ENCODE assay signal across 12 mouse cellular contexts in the genomic region with DNA sequence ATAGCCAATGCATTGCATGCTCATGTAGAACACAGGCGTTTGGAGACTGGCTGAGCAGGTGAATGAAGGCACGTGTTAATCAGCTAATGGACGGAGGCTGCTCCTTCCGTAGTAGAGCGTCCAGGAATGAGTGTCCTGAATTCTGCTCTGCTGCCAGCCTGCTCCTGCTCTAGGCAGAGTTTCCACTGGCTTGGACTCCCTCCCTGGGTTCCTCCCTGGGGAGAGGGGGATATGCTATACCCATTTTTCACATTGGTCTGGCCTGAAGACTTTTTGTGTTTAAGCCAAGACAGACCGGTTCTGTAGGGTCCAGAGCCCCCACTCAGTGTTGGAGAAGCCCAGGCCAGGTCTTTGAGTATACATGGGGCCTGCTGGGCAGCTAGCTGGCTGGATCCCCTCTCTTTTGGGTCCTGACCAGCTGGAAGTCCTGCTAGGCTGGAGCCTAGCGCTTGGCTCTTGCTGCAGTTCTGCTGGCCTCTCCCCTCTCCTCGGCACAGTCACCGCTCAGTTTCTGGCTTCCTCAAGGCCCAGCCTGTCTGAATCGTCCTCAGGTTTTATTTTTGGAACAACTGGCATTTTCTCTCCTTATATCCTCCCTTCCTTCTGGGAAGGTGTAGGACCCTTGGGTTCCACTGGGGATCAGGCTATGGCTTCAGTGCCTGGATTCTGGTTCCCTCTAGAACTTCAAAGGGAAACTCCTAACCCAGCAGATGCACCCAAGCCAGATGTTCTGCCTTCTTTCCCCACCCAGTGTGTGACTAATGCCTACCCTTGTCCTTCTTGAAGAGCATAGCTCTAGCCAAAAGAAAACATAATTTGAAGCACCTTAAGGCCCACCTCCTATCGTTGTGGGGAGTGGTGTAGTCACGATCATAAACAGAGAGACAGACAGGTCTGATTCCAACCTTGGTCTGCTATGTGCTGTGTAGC. TPM values are rescaled to one million over a fixed set of nuclear protein-coding genes. Genes with fewer than 3 reads are reported as not detected.
DNase-seq lines count a peak whose midpoint lies in the region; ATAC-seq and TF ChIP-seq lines count a peak whose summit lies in the region.
"Had no signal": no experiment of that assay in that cellular context is flagged by ENCODE, and none has a peak within 500 bp of the region (broad histone marks: within the 10 kb centered on the region; RNA-seq: fewer than 3 reads in every experiment).

No protein-coding gene starts in this region.

- H3K9ac ChIP-seq in lung, embryonic 14.5 days: no peak overlapping the region
- H3K9ac ChIP-seq: liver, postnatal 0 days had no signal

- no peak for ATAC-seq in lung, embryonic 14.5 days (ENCODE audit: insufficient read depth)
- ATAC-seq: activated CD4-positive, CD25-positive, alpha-beta regulatory T cell, adult 4 months; liver, postnatal 0 days had no signal

- no peak for TF ChIP-seq CTCF in lung, embryonic 14.5 days (IDR thresholded peaks at IDR 0.05; ENCODE audit: low read depth)
- TF ChIP-seq CTCF in lung, adult 2 months (IDR thresholded peaks at IDR 0.05; ENCODE audit: insufficient read depth, low read length): no peak
- TF ChIP-seq CTCF in embryonic fibroblast, embryonic 13.5 days (IDR thresholded peaks at IDR 0.05; ENCODE audit: borderline replicate concordance, insufficient read depth, low read length): no peak

- H3K4me2 ChIP-seq in lung, embryonic 14.5 days: no peak overlapping the region

- DNase-seq in heart, adult 11 months: peak; percentile 92
- no peak for DNase-seq in heart, embryonic 10.5 days (ENCODE audit: low spot score)
- DNase-seq in lung, embryonic 14.5 days: peak; percentile 11
- DNase-seq in lung, adult 2 months: no peak
- peak; percentile 68 for DNase-seq in skeletal muscle tissue, adult 2 months (ENCODE audit: low read depth, low spot score)
- no peak for DNase-seq in yolk sac, embryonic 10.5 days (ENCODE audit: low spot score)
- DNase-seq in right cerebral cortex, adult 2 months (ENCODE audit: low spot score in 2 of 2): no peak
- DNase-seq: cerebellum, adult 18-20 months; liver, postnatal 0 days had no signal

- H3K4me1 ChIP-seq in heart, embryonic 10.5 days: peaks cover 63% of the 10 kb centered on the region
- peaks cover 34% of the 10 kb centered on the region for H3K4me1 ChIP-seq in lung, embryonic 14.5 days (ENCODE audit: insufficient read depth)
- peaks cover 10% of the 10 kb centered on the region for H3K4me1 ChIP-seq in lung, adult 2 months (ENCODE audit: control insufficient read depth, insufficient read depth, low read length)
- H3K4me1 ChIP-seq in embryonic fibroblast, embryonic 13.5 days (ENCODE audit: control insufficient read depth, insufficient read depth, low read length): peaks cover 30% of the 10 kb centered on the region

- no peak overlapping the region for H3K27ac ChIP-seq in heart, embryonic 10.5 days
- H3K27ac ChIP-seq in lung, embryonic 14.5 days (ENCODE audit: low read depth): peak overlapping the region; percentile 84
- H3K27ac ChIP-seq in embryonic fibroblast, embryonic 13.5 days (ENCODE audit: insufficient read depth, low read length): peak overlapping the region; percentile 75

- WGBS in heart, embryonic 10.5 days: 76% methylated on average over 12 of the region's 12 CpGs
- WGBS in lung, embryonic 14.5 days: 70% methylated on average over 12 of the region's 12 CpGs
- 64% methylated on average over 12 of the region's 12 CpGs for WGBS in lung, adult 2 months

- TF ChIP-seq POLR2A in lung, adult 2 months (IDR thresholded peaks at IDR 0.05; ENCODE audit: borderline replicate concordance, extremely low read depth, low read depth, low read length): no peak
- no peak for TF ChIP-seq POLR2A in embryonic fibroblast, embryonic 13.5 days (IDR thresholded peaks at IDR 0.05; ENCODE audit: low read depth, low read length)

- no peak overlapping the region for H3K4me3 ChIP-seq in heart, embryonic 10.5 days
- no peak overlapping the region for H3K4me3 ChIP-seq in lung, embryonic 14.5 days (ENCODE audit: low read depth, low read length)
- H3K4me3 ChIP-seq in lung, adult 2 months (replicated peaks; ENCODE audit: extremely low read depth, low read depth, low read length): no peak overlapping the region
- H3K4me3 ChIP-seq in embryonic fibroblast, embryonic 13.5 days (ENCODE audit: insufficient read depth, low read length): no peak overlapping the region
- H3K4me3 ChIP-seq: erythroblast, embryonic 14.5 days had no signal

- peaks cover 3% of the 10 kb centered on the region; the same call in 1 of the 2 replicates for H3K27me3 ChIP-seq in heart, embryonic 10.5 days (ENCODE audit: insufficient read depth, poor library complexity, severe bottlenecking)
- H3K27me3 ChIP-seq in lung, embryonic 14.5 days (ENCODE audit: insufficient read depth, low read length): no peaks in the 10 kb centered on the region

- H3K36me3 ChIP-seq in heart, embryonic 10.5 days: no peaks in the 10 kb centered on the region
- no peaks in the 10 kb centered on the region; the same call in 1 of the 2 replicates for H3K36me3 ChIP-seq in lung, embryonic 14.5 days (ENCODE audit: insufficient read depth)

- H3K9me3 ChIP-seq in heart, embryonic 10.5 days: no peaks in the 10 kb centered on the region
- no peaks in the 10 kb centered on the region for H3K9me3 ChIP-seq in lung, embryonic 14.5 days (ENCODE audit: low read depth, low read length)

RNA-seq across cellular contexts. Expression of gene Creb3l1, which starts 12.6 kb away (rescaled TPM):
- 7.2 and 8.6 TPM in 2 replicates for polyA plus RNA-seq in heart, embryonic 10.5 days (2016; fragmentation: Nextera tagmentation; extraction: Ambion mirVana)
- polyA plus RNA-seq in lung, embryonic 14.5 days (2014; fragmentation: Nextera tagmentation; extraction: Ambion mirVana): 18.6 and 19.3 TPM in 2 replicates
- polyA plus RNA-seq in lung, adult 2 months (2012; rRNA removed): 11.6 and 15.0 TPM in 2 replicates
- polyA plus RNA-seq in embryonic fibroblast, embryonic 13.5 days (2011; ENCODE audit: insufficient read length, low read depth, missing spikeins): 101 and 119 TPM in 2 replicates

RNA-seq across cellular contexts. Expression of gene Dgkz, which starts 36.0 kb away (rescaled TPM):
- polyA plus RNA-seq in heart, embryonic 10.5 days (2016; fragmentation: Nextera tagmentation; extraction: Ambion mirVana): 58.4 and 61.0 TPM in 2 replicates
- polyA plus RNA-seq in lung, embryonic 14.5 days (2014; fragmentation: Nextera tagmentation; extraction: Ambion mirVana): 59.2 and 63.9 TPM in 2 replicates
- polyA plus RNA-seq in lung, adult 2 months (2012; rRNA removed): 252 and 308 TPM in 2 replicates
- polyA plus RNA-seq in embryonic fibroblast, embryonic 13.5 days (2011; ENCODE audit: insufficient read length, low read depth, missing spikeins): 29.3 and 40.4 TPM in 2 replicates

Comparison
In these comparisons a context has a peak if more than half of its experiments do, and no peak if none do; other contexts are left out.
1. DNase-seq: peak in heart, adult 11 months (single experiment), lung, embryonic 14.5 days (single experiment) and skeletal muscle tissue, adult 2 months (single experiment); none in heart, embryonic 10.5 days (single experiment), lung, adult 2 months (single experiment), yolk sac, embryonic 10.5 days (single experiment) and right cerebral cortex, adult 2 months (0 of 2).